Mouse (Mus musculus): ENCODE measurements at regions not wholly inside any gene's neighbourhood (a gene's known extent, or its start where the extent isn't known, plus 50 kb on each side); places are given as distances from the start of the nearest gene placed in this dataset.
"Not testable (repeated sequence)": the region's sequence is repeated elsewhere in the genome, so short reads cannot be mapped to it uniquely, and the experiment has no call there.

DNA sequence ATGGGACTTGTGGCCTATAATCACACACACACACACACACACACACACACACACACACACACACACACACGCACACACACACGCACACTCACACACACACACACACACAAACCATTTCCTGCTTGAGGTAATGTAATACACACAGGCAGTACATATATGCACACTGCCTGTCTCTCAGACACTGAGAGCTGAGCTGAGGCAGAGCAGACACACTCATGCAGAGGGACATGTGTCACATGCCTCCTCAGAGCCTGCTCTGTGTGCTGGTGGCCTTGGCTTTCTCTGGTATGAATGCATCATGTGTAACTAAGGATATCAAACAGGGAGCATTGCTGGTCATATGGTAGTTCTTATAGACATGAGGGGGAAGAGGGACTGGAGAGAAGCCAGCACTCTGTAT lies 604.7 kb downstream of the Dad1 start:
- TF ChIP-seq CTCF, POLR2A (IDR thresholded peaks at IDR 0.05; ENCODE audit: extremely low read depth, insufficient read depth, low read length): not testable (repeated sequence)
